Mouse (Mus musculus): ENCODE results near the gene Fis1.
A peak's percentile ranks its signal among the peaks of the same experiment; 100 is the strongest.

DNA sequence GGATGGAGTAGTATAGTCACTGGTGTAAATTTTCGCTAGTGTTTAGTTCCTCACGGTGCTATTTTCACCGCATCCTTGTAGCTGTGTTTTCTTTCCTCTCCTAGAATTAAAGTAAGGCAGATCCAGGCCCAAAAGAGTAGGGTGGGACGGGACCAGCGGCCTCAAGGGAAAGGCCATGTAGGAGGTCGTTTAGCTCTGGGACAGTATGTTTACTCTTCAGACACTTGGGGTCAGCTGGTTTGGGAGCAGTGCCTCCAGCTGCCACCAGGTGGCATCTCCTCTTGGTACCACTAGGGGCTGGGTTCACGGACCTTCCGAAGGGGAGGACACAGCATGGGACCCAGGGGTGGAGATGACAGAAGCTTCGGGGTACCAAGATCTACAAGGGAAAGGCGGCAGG lies 9.4 kb downstream of the Fis1 start:
- peak; percentile 99 for TF ChIP-seq CTCF (IDR thresholded peaks at IDR 0.05; ENCODE audit: low read depth)
- no peak for TF ChIP-seq EP300 (IDR thresholded peaks at IDR 0.05; ENCODE audit: low read depth)

Data from liver, embryonic 14.5 days (tissue).